Mouse (Mus musculus): ENCODE measurements around the gene Prune2.

DNA sequence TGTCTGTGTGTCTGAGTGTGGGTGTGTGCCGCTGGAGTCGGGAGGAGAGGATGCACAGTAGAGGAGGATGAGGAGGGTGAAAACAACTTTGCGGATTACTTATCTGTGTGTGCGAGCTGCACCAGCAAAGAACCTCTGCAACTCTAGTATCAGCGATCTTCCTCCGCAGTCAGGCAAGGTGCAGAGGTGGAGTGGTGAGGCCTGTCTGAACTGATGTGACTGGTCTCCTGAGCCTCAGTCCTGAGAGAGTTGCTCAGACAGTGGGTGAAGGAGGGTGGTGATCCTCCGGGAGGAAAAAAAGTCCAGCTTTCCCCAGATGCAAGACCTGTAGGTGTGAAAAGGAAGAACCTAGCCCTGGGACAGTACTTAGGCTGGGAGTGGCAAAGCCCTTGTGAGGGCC lies 401 bp downstream of the Prune2 start:
- TF ChIP-seq MAFK (IDR thresholded peaks at IDR 0.05; ENCODE audit: insufficient read depth, low read depth, low read length) (no peak), HCFC1 (IDR thresholded peaks at IDR 0.05; ENCODE audit: borderline replicate concordance, insufficient read depth, low read length) (no peak), ZC3H11A (IDR thresholded peaks at IDR 0.05; ENCODE audit: borderline replicate concordance, low read depth, low read length) (no peak), ZNF384 (IDR thresholded peaks at IDR 0.05; ENCODE audit: low read depth, low read length) (no peak), CHD2 (IDR thresholded peaks at IDR 0.05; ENCODE audit: low read depth, low read length) (no peak)

All from ES-E14 (cell line).